Mouse (Mus musculus): ENCODE data around the gene Luc7l2. TPM values are rescaled to one million over a fixed set of nuclear protein-coding genes. Genes with fewer than 3 reads are reported as not detected.

Luc7l2 gene
- total and polyA plus RNA-seq, 2 experiments from 2014 or later = 40.3 to 51.5 TPM

GRCm38 (mm10) chr6:38576096-38576495 is 25.0 kb downstream of the Luc7l2 start:
- Histone ChIP-seq H3K4me1 (ENCODE audit: insufficient read depth, low read length) (no peaks in the 10 kb centered on the region), H3K27ac (ENCODE audit: low read depth, low read length) (no peak overlapping the region), H3K27me3 (ENCODE audit: insufficient read depth, low read length) (no peaks in the 10 kb centered on the region), H3K4me3 (ENCODE audit: low read depth, low read length) (no peak overlapping the region), H3K4me2 (ENCODE audit: low read depth, low read length, poor library complexity, severe bottlenecking) (no peak overlapping the region), H3K36me3 (ENCODE audit: insufficient read depth, low read length) (peaks cover 9% of the 10 kb centered on the region), H3K9ac (replicated peaks; ENCODE audit: low read length, poor library complexity, severe bottlenecking) (no peak overlapping the region), H3K9me3 (ENCODE audit: low read length) (no peaks in the 10 kb centered on the region)
- WGBS = 90% methylated on average over 2 of the region's 2 CpGs
- ATAC-seq (ENCODE audit: low FRiP score) (no peak), DNase-seq (ENCODE audit: low spot score) (no peak)
- TF ChIP-seq CTCF (IDR thresholded peaks at IDR 0.05) = no peak

GRCm38 (mm10) chr6:38580112-38580857 is 29.2 kb downstream of the Luc7l2 start:
- H3K27me3 ChIP-seq (ENCODE audit: insufficient read depth, low read length) = no peaks in the 10 kb centered on the region
- no peak overlapping the region for H3K27ac ChIP-seq (ENCODE audit: low read depth, low read length)
- H3K36me3 ChIP-seq (ENCODE audit: insufficient read depth, low read length) = peaks cover 4% of the 10 kb centered on the region
- no peaks in the 10 kb centered on the region for H3K9me3 ChIP-seq (ENCODE audit: low read length)
- no peak overlapping the region for H3K4me2 ChIP-seq (ENCODE audit: low read depth, low read length, poor library complexity, severe bottlenecking)
- WGBS = 98% methylated on average over 3 of the region's 3 CpGs
- no peaks in the 10 kb centered on the region for H3K4me1 ChIP-seq (ENCODE audit: insufficient read depth, low read length)
- DNase-seq (ENCODE audit: low spot score) (no peak), ATAC-seq (ENCODE audit: low FRiP score) (no peak)
- TF ChIP-seq CTCF (IDR thresholded peaks at IDR 0.05) = no peak
- no peak overlapping the region for H3K4me3 ChIP-seq (ENCODE audit: low read depth, low read length)
- no peak overlapping the region for H3K9ac ChIP-seq (replicated peaks; ENCODE audit: low read length, poor library complexity, severe bottlenecking)

GRCm38 (mm10) chr6:38581711-38582110 is 30.6 kb downstream of the Luc7l2 start:
- Histone ChIP-seq H3K27ac (ENCODE audit: low read depth, low read length) (no peak overlapping the region), H3K36me3 (ENCODE audit: insufficient read depth, low read length) (peaks cover 10% of the 10 kb centered on the region), H3K9ac (replicated peaks; ENCODE audit: low read length, poor library complexity, severe bottlenecking) (no peak overlapping the region), H3K4me1 (ENCODE audit: insufficient read depth, low read length) (no peaks in the 10 kb centered on the region), H3K4me3 (ENCODE audit: low read depth, low read length) (no peak overlapping the region), H3K4me2 (ENCODE audit: low read depth, low read length, poor library complexity, severe bottlenecking) (no peak overlapping the region), H3K27me3 (ENCODE audit: insufficient read depth, low read length) (no peaks in the 10 kb centered on the region), H3K9me3 (ENCODE audit: low read length) (no peaks in the 10 kb centered on the region)
- no peak for ATAC-seq (ENCODE audit: low FRiP score)
- no peak for TF ChIP-seq CTCF (IDR thresholded peaks at IDR 0.05)
- no peak for DNase-seq (ENCODE audit: low spot score)
- 91% methylated on average over 3 of the region's 3 CpGs for WGBS

- H3K36me3 ChIP-seq (ENCODE audit: insufficient read depth, low read length) = peaks cover 14% of the 10 kb centered on the region
- TF ChIP-seq CTCF (IDR thresholded peaks at IDR 0.05) = peak; percentile 36; the same call in 1 of the 2 replicates
- H3K9me3 ChIP-seq (ENCODE audit: low read length) = no peaks in the 10 kb centered on the region
- H3K27me3 ChIP-seq (ENCODE audit: insufficient read depth, low read length) = no peaks in the 10 kb centered on the region
- ATAC-seq (ENCODE audit: low FRiP score) (no peak), DNase-seq (ENCODE audit: low spot score) (no peak)
- no peak overlapping the region for H3K27ac ChIP-seq (ENCODE audit: low read depth, low read length)
- no peak overlapping the region for H3K9ac ChIP-seq (replicated peaks; ENCODE audit: low read length, poor library complexity, severe bottlenecking)
- no peak overlapping the region for H3K4me2 ChIP-seq (ENCODE audit: low read depth, low read length, poor library complexity, severe bottlenecking)
- H3K4me3 ChIP-seq (ENCODE audit: low read depth, low read length) = no peak overlapping the region
- WGBS = 90% methylated on average over 4 of the region's 4 CpGs
- no peaks in the 10 kb centered on the region for H3K4me1 ChIP-seq (ENCODE audit: insufficient read depth, low read length)
Measured at GRCm38 (mm10) chr6:38597481-38597880, 46.3 kb downstream of the Luc7l2 start.

- Histone ChIP-seq H3K9ac (replicated peaks; ENCODE audit: low read length, poor library complexity, severe bottlenecking) (no peak overlapping the region), H3K36me3 (ENCODE audit: insufficient read depth, low read length) (0 out of 2 replicates have a peak, but pooled peaks cover 5% of the 10 kb centered on the region), H3K27ac (ENCODE audit: low read depth, low read length) (no peak overlapping the region), H3K9me3 (ENCODE audit: low read length) (no peaks in the 10 kb centered on the region), H3K4me2 (ENCODE audit: low read depth, low read length, poor library complexity, severe bottlenecking) (no peak overlapping the region), H3K27me3 (ENCODE audit: insufficient read depth, low read length) (no peaks in the 10 kb centered on the region), H3K4me3 (ENCODE audit: low read depth, low read length) (no peak overlapping the region), H3K4me1 (ENCODE audit: insufficient read depth, low read length) (no peaks in the 10 kb centered on the region)
- DNase-seq (ENCODE audit: low spot score) (no peak), ATAC-seq (ENCODE audit: low FRiP score) (no peak)
- WGBS = 93% methylated on average over 2 of the region's 2 CpGs
- TF ChIP-seq CTCF (IDR thresholded peaks at IDR 0.05) = no peak
Measured at GRCm38 (mm10) chr6:38609892-38610291, 58.8 kb downstream of the Luc7l2 start.

DNA sequence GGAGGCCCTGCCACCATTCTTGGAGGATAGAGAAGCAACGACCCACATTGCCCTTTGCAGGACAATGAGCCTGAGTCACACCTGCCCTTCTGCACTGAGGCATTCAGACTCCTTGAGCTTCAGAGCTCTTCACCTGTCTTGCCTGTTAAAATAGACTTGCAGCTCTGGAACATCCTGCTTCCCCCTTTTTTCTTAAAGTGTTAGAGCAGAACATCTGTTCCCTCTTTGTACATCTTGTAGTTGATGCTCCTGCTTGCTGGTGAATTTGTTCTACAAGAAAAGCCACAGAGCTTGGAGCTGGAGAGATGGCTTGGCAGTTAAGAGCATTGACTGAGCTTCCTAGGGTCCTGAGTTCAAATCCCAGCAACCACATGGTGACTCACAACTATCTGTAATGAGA is 71.3 kb downstream of the Luc7l2 start:
- Histone ChIP-seq H3K9ac (replicated peaks; ENCODE audit: low read length, poor library complexity, severe bottlenecking) (no peak overlapping the region), H3K27ac (ENCODE audit: low read depth, low read length) (no peak overlapping the region), H3K4me2 (ENCODE audit: low read depth, low read length, poor library complexity, severe bottlenecking) (no peak overlapping the region), H3K9me3 (ENCODE audit: low read length) (no peaks in the 10 kb centered on the region), H3K4me1 (ENCODE audit: insufficient read depth, low read length) (no peaks in the 10 kb centered on the region), H3K4me3 (ENCODE audit: low read depth, low read length) (no peak overlapping the region), H3K27me3 (ENCODE audit: insufficient read depth, low read length) (no peaks in the 10 kb centered on the region), H3K36me3 (ENCODE audit: insufficient read depth, low read length) (peaks cover 5% of the 10 kb centered on the region; the same call in 1 of the 2 replicates)
- no peak for TF ChIP-seq CTCF (IDR thresholded peaks at IDR 0.05)
- ATAC-seq (ENCODE audit: low FRiP score) = no peak
- DNase-seq (ENCODE audit: low spot score) = no peak
- whole genome bisulfite sequencing = 94% methylated on average over 1 of the region's 1 CpGs
